Mouse (Mus musculus): ENCODE measurements around the gene 4931440F15Rik. TPM values are rescaled to one million over a fixed set of nuclear protein-coding genes. Genes with fewer than 3 reads are reported as not detected.

The 4931440F15Rik gene
- polyA plus RNA-seq, 1 experiment = not detected

DNA sequence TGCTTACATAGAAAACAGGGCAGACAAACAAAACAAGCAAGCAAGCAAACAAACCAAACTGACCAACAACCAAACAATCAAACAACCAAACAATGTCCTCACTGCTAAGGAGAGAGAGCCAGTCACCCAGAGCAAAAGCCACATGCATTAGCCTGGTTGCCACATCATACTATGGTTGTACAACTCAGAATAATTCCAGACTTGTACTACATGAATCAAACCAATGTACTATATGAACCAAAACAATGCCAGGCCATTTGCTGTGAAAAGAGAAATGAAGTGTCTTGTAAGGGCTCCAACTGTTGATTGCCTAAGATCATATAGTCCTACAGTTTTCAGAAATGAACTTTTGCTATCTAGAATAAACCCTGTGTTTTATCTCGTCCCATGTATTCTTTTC is 37.0 kb downstream of the 4931440F15Rik start:
- H3K27me3 ChIP-seq (ENCODE audit: control insufficient read depth) = peaks cover 5% of the 10 kb centered on the region; the same call in 1 of the 2 replicates
- peaks cover 13% of the 10 kb centered on the region for H3K4me1 ChIP-seq (ENCODE audit: control insufficient read depth)
- TF ChIP-seq TAL1 (IDR thresholded peaks at IDR 0.05; ENCODE audit: low read length) = no peak
- TF ChIP-seq GATA1 (IDR thresholded peaks at IDR 0.05; ENCODE audit: low read length) = no peak
- no peaks in the 10 kb centered on the region for H3K36me3 ChIP-seq (ENCODE audit: control insufficient read depth)
- no peak overlapping the region for H3K4me3 ChIP-seq (replicated peaks)
- no peaks in the 10 kb centered on the region for H3K9me3 ChIP-seq (ENCODE audit: control insufficient read depth, low read length)

DNA sequence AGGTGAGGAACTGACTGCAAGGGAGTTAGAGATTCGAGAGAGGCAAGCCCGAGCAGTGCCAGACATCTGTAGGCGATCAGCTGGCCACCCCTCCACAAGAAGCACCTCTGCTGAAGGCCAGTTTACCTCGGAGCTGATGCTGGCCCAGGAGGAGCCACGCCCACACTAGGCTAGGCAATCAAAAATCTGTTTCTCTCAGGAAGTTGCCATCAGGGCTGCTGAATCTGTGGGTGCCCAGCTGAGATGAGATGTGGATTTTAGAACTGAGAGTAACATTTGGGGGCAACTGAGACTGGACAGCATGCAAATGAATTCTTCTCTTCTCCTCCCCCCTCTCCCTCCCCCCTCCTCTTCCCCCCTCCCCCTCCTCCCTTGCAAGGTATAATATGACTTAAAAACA is 38.0 kb downstream of the 4931440F15Rik start:
- Histone ChIP-seq H3K36me3 (ENCODE audit: control insufficient read depth) (no peaks in the 10 kb centered on the region), H3K4me1 (ENCODE audit: control insufficient read depth) (peaks cover 13% of the 10 kb centered on the region), H3K27me3 (ENCODE audit: control insufficient read depth) (peaks cover 5% of the 10 kb centered on the region; the same call in 1 of the 2 replicates), H3K4me3 (replicated peaks) (no peak overlapping the region), H3K9me3 (ENCODE audit: control insufficient read depth, low read length) (no peaks in the 10 kb centered on the region)
- TF ChIP-seq TAL1 (IDR thresholded peaks at IDR 0.05; ENCODE audit: low read length) (no peak), GATA1 (IDR thresholded peaks at IDR 0.05; ENCODE audit: low read length) (no peak)

DNA sequence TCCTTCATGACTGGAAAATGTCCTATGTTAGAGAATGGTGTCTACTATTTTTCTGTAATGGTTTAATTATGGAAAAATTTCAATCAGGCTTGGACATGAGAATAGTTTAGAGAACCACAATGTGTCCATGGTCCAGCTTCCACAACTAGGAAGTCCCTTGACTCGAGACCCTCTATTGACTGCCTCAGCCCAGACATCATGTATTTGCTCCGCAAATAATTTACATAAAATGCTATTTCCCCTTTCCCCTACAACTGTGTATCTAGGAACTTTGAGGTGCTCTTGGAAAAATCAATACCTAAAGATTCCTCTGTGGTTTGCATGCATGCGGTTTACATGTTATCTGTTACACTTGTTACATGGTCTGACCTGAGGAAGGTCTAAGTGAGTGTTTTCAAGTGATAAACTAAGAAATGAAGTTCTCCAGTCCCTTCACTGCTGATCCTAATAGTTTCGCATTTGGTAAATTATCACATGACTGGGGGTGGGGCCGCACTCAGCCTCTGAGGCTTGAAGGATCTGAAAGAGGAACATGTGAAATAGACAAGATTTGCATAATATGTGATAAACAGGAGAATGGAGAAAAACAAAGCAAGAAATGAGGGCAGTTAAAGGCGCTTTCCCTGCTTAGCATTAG is 38.8 kb downstream of the 4931440F15Rik start:
- peaks cover 5% of the 10 kb centered on the region; the same call in 1 of the 2 replicates for H3K27me3 ChIP-seq (ENCODE audit: control insufficient read depth)
- no peak overlapping the region for H3K4me3 ChIP-seq (replicated peaks)
- H3K4me1 ChIP-seq (ENCODE audit: control insufficient read depth) = peaks cover 13% of the 10 kb centered on the region
- TF ChIP-seq GATA1 (IDR thresholded peaks at IDR 0.05; ENCODE audit: low read length) = no peak
- no peak for TF ChIP-seq TAL1 (IDR thresholded peaks at IDR 0.05; ENCODE audit: low read length)
- no peaks in the 10 kb centered on the region for H3K9me3 ChIP-seq (ENCODE audit: control insufficient read depth, low read length)
- H3K36me3 ChIP-seq (ENCODE audit: control insufficient read depth) = no peaks in the 10 kb centered on the region

DNA sequence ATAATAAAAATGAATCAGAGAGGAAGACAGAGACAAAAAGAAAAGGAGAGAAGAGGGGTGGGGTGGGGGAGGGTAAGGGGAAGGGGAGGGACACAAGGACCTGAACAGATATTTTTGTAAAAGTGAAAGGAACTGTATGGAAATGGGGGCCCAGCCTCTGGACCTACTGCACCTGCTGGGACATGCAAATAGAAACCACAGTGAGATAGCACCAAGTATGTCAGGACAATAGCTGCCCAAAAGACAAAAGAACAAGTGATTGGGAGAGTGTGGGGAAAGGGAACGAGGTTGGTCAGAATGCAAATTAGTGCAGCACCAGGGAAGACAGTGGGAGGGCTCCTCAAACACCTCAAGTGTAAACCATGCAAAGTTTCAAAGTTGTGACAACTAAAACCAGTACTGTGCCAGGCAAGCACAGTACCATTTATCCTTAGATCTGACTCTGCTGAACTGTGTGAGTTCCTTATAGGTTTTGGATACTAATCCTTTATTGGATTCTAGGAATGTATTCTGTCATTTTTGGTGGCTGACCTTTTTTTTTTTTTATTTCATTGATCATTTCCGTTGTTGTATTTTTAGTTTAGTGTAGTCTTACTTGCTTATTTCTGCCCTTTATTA is 46.0 kb downstream of the 4931440F15Rik start:
- no peaks in the 10 kb centered on the region for H3K36me3 ChIP-seq (ENCODE audit: control insufficient read depth)

DNA sequence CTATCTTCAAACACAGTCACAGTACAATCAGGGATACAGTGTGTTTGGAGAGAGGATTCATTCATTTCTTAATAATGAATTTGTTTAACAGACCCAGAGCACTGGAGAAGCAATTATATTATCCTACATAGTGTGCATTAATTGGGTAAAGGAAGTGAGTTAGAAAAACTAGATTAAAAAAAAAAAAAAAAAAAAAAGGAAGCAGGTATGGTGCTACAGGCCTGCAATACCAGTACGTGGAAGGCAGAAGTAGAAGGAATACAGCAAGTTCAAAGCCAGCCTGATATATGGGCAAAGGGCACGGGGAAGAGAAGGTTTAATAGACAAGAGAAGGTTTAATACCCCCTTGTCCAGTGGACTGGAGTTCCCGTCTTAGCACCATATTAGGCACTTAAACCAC is 46.5 kb downstream of the 4931440F15Rik start:
- no peaks in the 10 kb centered on the region for H3K27me3 ChIP-seq (ENCODE audit: control insufficient read depth)
- H3K36me3 ChIP-seq (ENCODE audit: control insufficient read depth) = no peaks in the 10 kb centered on the region
- no peaks in the 10 kb centered on the region; the same call in 1 of the 2 replicates for H3K4me1 ChIP-seq (ENCODE audit: control insufficient read depth)
- H3K9me3 ChIP-seq (ENCODE audit: control insufficient read depth, low read length) = no peaks in the 10 kb centered on the region
- H3K4me3 ChIP-seq (replicated peaks) = no peak overlapping the region
- no peak for TF ChIP-seq GATA1 (IDR thresholded peaks at IDR 0.05; ENCODE audit: low read length)
- TF ChIP-seq TAL1 (IDR thresholded peaks at IDR 0.05; ENCODE audit: low read length) = no peak

More for the DNA sequence above, 46.0 kb downstream of the 4931440F15Rik start:
- no peak for TF ChIP-seq TAL1 (IDR thresholded peaks at IDR 0.05; ENCODE audit: low read length)
- no peak for TF ChIP-seq GATA1 (IDR thresholded peaks at IDR 0.05; ENCODE audit: low read length)
- H3K9me3 ChIP-seq (ENCODE audit: control insufficient read depth, low read length) = no peaks in the 10 kb centered on the region
- H3K27me3 ChIP-seq (ENCODE audit: control insufficient read depth) = no peaks in the 10 kb centered on the region
- no peak overlapping the region for H3K4me3 ChIP-seq (replicated peaks)
- no peaks in the 10 kb centered on the region; the same call in 1 of the 2 replicates for H3K4me1 ChIP-seq (ENCODE audit: control insufficient read depth)

DNA sequence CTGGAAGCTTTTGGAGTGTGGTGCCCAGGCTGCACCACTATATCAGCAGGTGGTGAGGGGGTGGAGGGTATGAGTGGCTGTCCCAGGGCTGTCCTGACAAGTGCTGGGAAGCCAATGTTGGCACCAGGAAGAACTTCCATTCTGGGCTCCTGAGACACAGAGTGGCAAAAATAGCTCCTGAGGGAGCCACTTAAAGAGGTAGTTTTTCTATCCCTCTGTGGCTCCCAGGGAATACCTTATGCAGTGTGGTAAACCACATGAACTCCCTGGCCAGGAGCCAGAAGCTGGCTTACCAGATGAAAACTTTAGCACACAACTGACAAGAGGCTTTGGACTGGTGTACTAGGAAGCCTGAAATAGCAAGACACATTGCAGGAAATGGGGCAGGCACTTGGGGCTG is 47.5 kb downstream of the 4931440F15Rik start:
- no peak overlapping the region for H3K4me3 ChIP-seq (replicated peaks)
- no peaks in the 10 kb centered on the region for H3K9me3 ChIP-seq (ENCODE audit: control insufficient read depth, low read length)
- H3K36me3 ChIP-seq (ENCODE audit: control insufficient read depth) = no peaks in the 10 kb centered on the region
- H3K4me1 ChIP-seq (ENCODE audit: control insufficient read depth) = no peaks in the 10 kb centered on the region; the same call in 1 of the 2 replicates
- H3K27me3 ChIP-seq (ENCODE audit: control insufficient read depth) = no peaks in the 10 kb centered on the region
- TF ChIP-seq GATA1 (IDR thresholded peaks at IDR 0.05; ENCODE audit: low read length) (no peak), TAL1 (IDR thresholded peaks at IDR 0.05; ENCODE audit: low read length) (no peak)

DNA sequence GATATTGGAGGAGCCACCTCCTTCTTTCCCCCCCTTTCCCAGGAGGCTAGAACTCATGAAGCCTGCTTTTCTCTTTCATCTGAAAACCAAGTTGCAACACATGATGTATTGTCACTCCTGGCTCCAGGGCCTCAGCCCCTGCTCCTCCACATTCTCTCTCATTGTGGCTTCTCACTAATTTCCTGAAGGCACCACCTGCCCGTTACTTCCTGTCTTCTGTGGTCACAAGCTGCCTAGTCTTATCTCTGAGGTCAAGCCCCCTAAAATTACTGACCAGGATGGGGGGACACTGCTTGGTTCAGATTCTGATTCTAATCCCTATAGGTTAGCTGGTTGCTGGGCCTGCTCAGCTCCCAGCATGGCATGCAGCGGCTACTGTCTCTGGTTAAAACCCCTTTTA is 50.7 kb downstream of the 4931440F15Rik start:
- Histone ChIP-seq H3K36me3 (ENCODE audit: control insufficient read depth) (no peaks in the 10 kb centered on the region), H3K4me3 (replicated peaks) (no peak overlapping the region), H3K4me1 (ENCODE audit: control insufficient read depth) (no peaks in the 10 kb centered on the region; the same call in 1 of the 2 replicates), H3K9me3 (ENCODE audit: control insufficient read depth, low read length) (no peaks in the 10 kb centered on the region), H3K27me3 (ENCODE audit: control insufficient read depth) (no peaks in the 10 kb centered on the region)
- TF ChIP-seq TAL1 (IDR thresholded peaks at IDR 0.05; ENCODE audit: low read length) (no peak), GATA1 (IDR thresholded peaks at IDR 0.05; ENCODE audit: low read length) (no peak)

DNA sequence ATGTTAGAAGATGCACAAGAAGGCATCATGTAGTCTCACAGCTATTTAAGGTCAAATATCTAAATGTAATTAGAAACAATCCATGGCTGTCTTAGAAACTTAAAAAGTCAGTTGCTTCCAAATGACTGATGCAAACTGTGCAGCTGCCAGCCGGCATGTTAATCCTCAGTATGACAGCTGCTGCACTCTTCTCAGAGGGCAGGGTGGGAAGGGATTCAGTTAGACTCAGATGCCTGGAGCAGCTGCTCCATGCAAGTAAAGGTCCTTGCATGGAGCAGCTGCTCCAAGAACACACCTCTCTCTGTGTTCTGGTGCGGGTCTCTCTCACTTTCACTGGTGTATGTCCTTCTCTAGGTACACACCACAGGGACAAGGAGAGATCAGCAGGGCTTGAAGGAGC is 51.2 kb downstream of the 4931440F15Rik start:
- Histone ChIP-seq H3K36me3 (ENCODE audit: control insufficient read depth) (no peaks in the 10 kb centered on the region), H3K4me3 (replicated peaks) (no peak overlapping the region), H3K4me1 (ENCODE audit: control insufficient read depth) (no peaks in the 10 kb centered on the region), H3K27me3 (ENCODE audit: control insufficient read depth) (no peaks in the 10 kb centered on the region), H3K9me3 (ENCODE audit: control insufficient read depth, low read length) (no peaks in the 10 kb centered on the region)
- no peak for TF ChIP-seq GATA1 (IDR thresholded peaks at IDR 0.05; ENCODE audit: low read length)
- no peak for TF ChIP-seq TAL1 (IDR thresholded peaks at IDR 0.05; ENCODE audit: low read length)

Other genes starting within 250 kb of the 4931440F15Rik start
- 7.0 and 9.5 TPM in 2 replicates for gene Rtn4, start 132.7 kb downstream of the 4931440F15Rik start, polyA plus RNA-seq (2012)
- gene Eml6, start 200.4 kb upstream of the 4931440F15Rik start, polyA plus RNA-seq (2012) = not detected in 2 replicates